In the genomic region with DNA sequence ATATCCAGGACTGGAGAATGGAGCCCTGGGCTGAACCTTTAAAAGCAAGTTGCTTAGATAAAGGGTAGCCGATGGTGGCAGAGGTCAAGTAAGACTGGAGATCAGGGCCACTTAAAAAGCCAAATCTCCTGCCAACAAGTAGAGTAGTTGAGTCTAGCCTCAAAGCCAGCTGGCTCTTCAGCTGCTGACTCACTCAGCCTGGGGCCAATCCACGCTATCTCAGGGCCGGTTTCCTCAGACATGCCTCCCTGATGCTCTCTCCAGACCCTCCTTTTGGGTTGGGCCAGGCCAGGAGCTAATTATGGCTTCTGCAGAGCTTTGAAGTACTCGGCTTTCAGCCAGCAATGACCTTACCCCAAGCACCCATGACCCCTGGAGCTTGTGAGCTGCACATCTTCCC, we compare ENCODE assay signal across 24 mouse cellular contexts. TPM values are rescaled to one million over a fixed set of nuclear protein-coding genes. Genes with fewer than 3 reads are reported as not detected.
DNase-seq lines count a peak whose midpoint lies in the region; TF ChIP-seq lines count a peak whose summit lies in the region.
"Had no signal": no experiment of that assay in that cellular context is flagged by ENCODE, and none has a peak within 500 bp of the region (broad histone marks: within the 10 kb centered on the region; RNA-seq: fewer than 3 reads in every experiment).

No protein-coding gene starts in this region.

- H3K27me3 ChIP-seq in heart, adult 2 months (ENCODE audit: control insufficient read depth, insufficient read depth, low read length) = no peaks in the 10 kb centered on the region
- H3K27me3 ChIP-seq in heart, embryonic 10.5 days (ENCODE audit: insufficient read depth, poor library complexity, severe bottlenecking) = no peaks in the 10 kb centered on the region
- H3K27me3 ChIP-seq in hindbrain, embryonic 10.5 days (ENCODE audit: insufficient read depth, poor library complexity, severe bottlenecking) = no peaks in the 10 kb centered on the region
- H3K27me3 ChIP-seq: forebrain, embryonic 12.5 days; liver, embryonic 15.5 days; midbrain, embryonic 15.5 days had no signal

- no peak overlapping the region for H3K9ac ChIP-seq in heart, adult 2 months (ENCODE audit: low read depth, low read length)
- H3K9ac ChIP-seq: forebrain, embryonic 12.5 days; liver, embryonic 15.5 days; midbrain, embryonic 15.5 days had no signal

- no peak overlapping the region for H3K4me3 ChIP-seq in heart, adult 2 months
- H3K4me3 ChIP-seq in heart, embryonic 10.5 days = no peak overlapping the region
- H3K4me3 ChIP-seq in hindbrain, embryonic 10.5 days = no peak overlapping the region
- H3K4me3 ChIP-seq: embryonic facial prominence, embryonic 10.5 days; forebrain, embryonic 12.5 days; layer of hippocampus, adult 2 months; liver, embryonic 15.5 days; megakaryocyte, embryonic 14.5 days; midbrain, embryonic 15.5 days; myocyte had no signal

- intact Hi-C loops in heart, adult 2 months (cut with DNase I) = no loop called here
- intact Hi-C loops in heart, postnatal 10 days (cut with DNase I) = no loop called here

- no peaks in the 10 kb centered on the region for H3K36me3 ChIP-seq in heart, adult 2 months (ENCODE audit: control insufficient read depth, insufficient read depth, low read length)
- no peaks in the 10 kb centered on the region for H3K36me3 ChIP-seq in heart, embryonic 10.5 days
- H3K36me3 ChIP-seq in hindbrain, embryonic 10.5 days = no peaks in the 10 kb centered on the region
- H3K36me3 ChIP-seq: embryonic facial prominence, embryonic 10.5 days; forebrain, embryonic 12.5 days; liver, embryonic 15.5 days; midbrain, embryonic 15.5 days had no signal

- DNase-seq in adrenal gland, adult 2 months = peak; percentile 71
- DNase-seq in adrenal gland, postnatal 4 days (ENCODE audit: low spot score in 2 of 2) = no peak
- peak; percentile 35 to 69 for DNase-seq in heart, adult 2 months
- DNase-seq in heart, embryonic 10.5 days (ENCODE audit: low spot score) = no peak
- peak; percentile 62 for DNase-seq in adrenal gland, postnatal 14 days
- peak; percentile 44 to 45 for DNase-seq in heart, postnatal 10 days
- no peak for DNase-seq in testis, postnatal 10 days (ENCODE audit: low spot score)
- no peak for DNase-seq in hindbrain, embryonic 10.5 days (ENCODE audit: low spot score)
- DNase-seq: cerebellum, adult 9-10 months; kidney, adult 18-20 months; lung, postnatal 14 days; retina, postnatal 1 day; spleen, adult 18-20 months; thymus, adult 18-20 months; thymus, postnatal 4 days had no signal

- peaks cover 2% of the 10 kb centered on the region; the same call in 1 of the 2 replicates for H3K4me1 ChIP-seq in heart, adult 2 months (ENCODE audit: control insufficient read depth, insufficient read depth, low read length)
- peaks cover 9% of the 10 kb centered on the region for H3K4me1 ChIP-seq in heart, embryonic 10.5 days
- H3K4me1 ChIP-seq in hindbrain, embryonic 10.5 days (replicated peaks) = 0 out of 2 replicates have a peak, but pooled peaks cover 2% of the 10 kb centered on the region
- H3K4me1 ChIP-seq: embryonic facial prominence, embryonic 10.5 days; forebrain, embryonic 12.5 days; liver, embryonic 15.5 days; midbrain, embryonic 15.5 days had no signal

- H3K79me2 ChIP-seq in heart, adult 2 months (replicated peaks; ENCODE audit: control insufficient read depth, insufficient read depth, low read length) = no peaks in the 10 kb centered on the region

- TF ChIP-seq EP300 in heart, adult 2 months (IDR thresholded peaks at IDR 0.05; ENCODE audit: insufficient read depth, low read depth, low read length) = no peak

- H3K9me3 ChIP-seq in heart, embryonic 10.5 days = no peaks in the 10 kb centered on the region
- H3K9me3 ChIP-seq in hindbrain, embryonic 10.5 days = no peaks in the 10 kb centered on the region
- H3K9me3 ChIP-seq: embryonic facial prominence, embryonic 10.5 days; forebrain, embryonic 12.5 days; liver, embryonic 15.5 days; megakaryocyte, embryonic 14.5 days; midbrain, embryonic 15.5 days had no signal

- no peak for TF ChIP-seq CTCF in heart, adult 2 months (IDR thresholded peaks at IDR 0.05)

- no peak for TF ChIP-seq POLR2A in heart, adult 2 months (IDR thresholded peaks at IDR 0.05; ENCODE audit: insufficient read depth, low read depth, low read length)

- 26% methylated on average over 4 of the region's 4 CpGs for WGBS in heart, adult 2 months
- WGBS in heart, embryonic 10.5 days = 32% methylated on average over 4 of the region's 4 CpGs
- 82% methylated on average over 4 of the region's 4 CpGs for WGBS in hindbrain, embryonic 10.5 days

- no peak overlapping the region for H3K27ac ChIP-seq in heart, adult 2 months
- H3K27ac ChIP-seq in heart, embryonic 10.5 days = no peak overlapping the region
- H3K27ac ChIP-seq in hindbrain, embryonic 10.5 days = no peak overlapping the region
- H3K27ac ChIP-seq: embryonic facial prominence, embryonic 10.5 days; forebrain, embryonic 12.5 days; kidney, postnatal 0 days; layer of hippocampus, adult 2 months; liver, embryonic 15.5 days; midbrain, embryonic 15.5 days had no signal

RNA-seq across cellular contexts. Expression of a gene that starts 15.7 kb away (rescaled TPM):
- total RNA-seq in adrenal gland, adult 2 months (2021) = 1 to 10 TPM in 1 of 2 experiments, under 1 TPM in 1; 0.48 to 3.3 TPM
- 0.65 and 1.2 TPM in 2 replicates for polyA plus RNA-seq in adrenal gland, adult 2 months (2012; rRNA removed)
- under 1 TPM; 0.14 to 0.17 TPM for total RNA-seq in adrenal gland, postnatal 4 days (2021)
- not detected for total RNA-seq in heart, adult 2 months (2021)
- polyA plus RNA-seq in heart, adult 2 months (2012; rRNA removed) = 0.06 and 0.08 TPM in 2 replicates
- polyA plus RNA-seq in heart, embryonic 10.5 days (2016; fragmentation: Nextera tagmentation; extraction: Ambion mirVana) = not detected in 2 replicates
- total RNA-seq in adrenal gland, postnatal 14 days (2021) = 1.1 and 1.7 TPM in 2 replicates
- under 1 TPM; 0.05 TPM for total RNA-seq in heart, postnatal 10 days (2021)
- polyA plus RNA-seq in hindbrain, embryonic 10.5 days (2016; fragmentation: Nextera tagmentation; extraction: Ambion mirVana) = not detected in 2 replicates
- total RNA-seq: gastrocnemius, postnatal 36 days had no signal
- polyA plus RNA-seq: embryonic facial prominence, embryonic 10.5 days; forebrain, embryonic 12.5 days; kidney, postnatal 0 days; liver, embryonic 15.5 days; myocyte had no signal

Comparison
In these comparisons a context has a peak if more than half of its experiments do, and no peak if none do; other contexts are left out.
1. DNase-seq: peak in adrenal gland, adult 2 months (single experiment), heart, adult 2 months (2 of 2), adrenal gland, postnatal 14 days (single experiment) and heart, postnatal 10 days (2 of 2); none in adrenal gland, postnatal 4 days (0 of 2), heart, embryonic 10.5 days (single experiment), testis, postnatal 10 days (single experiment) and hindbrain, embryonic 10.5 days (single experiment).